Mouse (Mus musculus) spleen, adult 2 months (tissue): ENCODE results near the gene Irf4. TPM values are rescaled to one million over a fixed set of nuclear protein-coding genes. Genes with fewer than 3 reads are reported as not detected.

Source experiments
- DNase-seq, 2 experiments: peaks; one replicate each; pipeline versions ENCODE4 v3.0.0 to v3.0.0-alpha.2; 2012 to 2021; ENCODE audit warnings: low spot score in 2 of 2, low read depth in 1 of 2
- H3K27ac ChIP-seq: fragments of 200-500 bp; 2 replicates; pipeline ENCODE4 v1.5.1; 2012; ENCODE audit warnings: low read length, inconsistent platforms; ENCODE audit not compliant: insufficient read depth
- H3K27me3 ChIP-seq: fragments of 200-500 bp; 2 replicates; pipeline ENCODE4 v1.6.1; 2012; ENCODE audit warnings: mild to moderate bottlenecking, moderate library complexity, low read length, inconsistent platforms; ENCODE audit not compliant: control insufficient read depth, insufficient read depth
- H3K36me3 ChIP-seq: fragments of 200-500 bp; 2 replicates; pipeline ENCODE4 v1.6.1; 2012; ENCODE audit warnings: mild to moderate bottlenecking, low read length, inconsistent platforms; ENCODE audit not compliant: control insufficient read depth, insufficient read depth
- H3K4me1 ChIP-seq: fragments of 200-500 bp; 2 replicates; pipeline ENCODE4 v1.6.1; 2011; ENCODE audit warnings: inconsistent platforms; ENCODE audit not compliant: control insufficient read depth, insufficient read depth, insufficient read length
- H3K4me3 ChIP-seq: fragments of 200-500 bp; 2 replicates; pipeline ENCODE4 v1.5.1; 2011; ENCODE audit warnings: mild to moderate bottlenecking, inconsistent platforms; ENCODE audit not compliant: insufficient read depth, insufficient read length; ENCODE audit errors: extremely low read depth
- CTCF ChIP-seq: fragments of 200-500 bp; IDR thresholded peaks from 2 replicates; pipeline ENCODE4 v1.5.1; 2011; ENCODE audit warnings: mild to moderate bottlenecking, inconsistent platforms; ENCODE audit not compliant: insufficient read depth, insufficient read length, insufficient replicate concordance; ENCODE audit errors: extremely low read depth
- POLR2A ChIP-seq: fragments of 200-500 bp; IDR thresholded peaks from 2 replicates; pipeline ENCODE4 v1.6.1; 2011; ENCODE audit warnings: low read depth, low read length, inconsistent platforms
- WGBS: fragments of 180-500 bp; shearing (Covaris S2); methylation state at CpG from one replicate; pipeline ENCODE4 v1.1.7; 2018; 5-methylcytosine and 5-hydroxymethylcytosine counted together
- polyA plus RNA-seq: library from polyadenylated mRNA; depleted of rRNA; stranded (reverse); fragments of >200 nt; gene quantifications from 2 replicates; pipeline ENCODE4 v1.2.3, GENCODE M21; 2012

The Irf4 gene
- polyA plus RNA-seq, 1 experiment, result 16.2 TPM

DNA sequence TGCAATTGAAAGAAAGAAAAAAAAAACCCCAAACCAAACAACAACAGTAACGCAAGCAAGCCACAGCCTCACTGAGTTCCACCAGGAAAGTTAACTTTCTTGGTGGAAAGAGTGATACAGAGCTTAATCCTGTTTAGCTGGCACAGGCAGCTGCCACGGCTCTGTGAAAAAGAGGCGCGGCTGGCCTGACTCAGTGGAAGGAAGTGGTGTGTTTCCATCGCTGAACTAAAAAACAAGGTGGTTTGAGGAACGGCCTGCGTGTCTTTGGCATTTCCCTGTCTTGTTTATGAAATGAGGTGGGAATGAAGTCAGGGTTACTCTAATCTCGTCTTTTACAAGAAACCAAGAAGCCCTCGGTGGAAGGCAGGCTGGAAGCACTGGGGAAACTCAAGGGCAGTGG is 43.3 kb downstream of the Irf4 start:
- no peaks in the 10 kb centered on the region for H3K27me3 ChIP-seq
- peaks cover 14% of the 10 kb centered on the region; the same call in 1 of the 2 replicates for H3K4me1 ChIP-seq
- DNase-seq, result peak; percentile 64 to 68
- H3K36me3 ChIP-seq, result no peaks in the 10 kb centered on the region
- H3K27ac ChIP-seq, result no peak overlapping the region
- no peak overlapping the region for H3K4me3 ChIP-seq
- 9% methylated on average over 9 of the region's 9 CpGs for WGBS
- TF ChIP-seq POLR2A, result no peak

DNA sequence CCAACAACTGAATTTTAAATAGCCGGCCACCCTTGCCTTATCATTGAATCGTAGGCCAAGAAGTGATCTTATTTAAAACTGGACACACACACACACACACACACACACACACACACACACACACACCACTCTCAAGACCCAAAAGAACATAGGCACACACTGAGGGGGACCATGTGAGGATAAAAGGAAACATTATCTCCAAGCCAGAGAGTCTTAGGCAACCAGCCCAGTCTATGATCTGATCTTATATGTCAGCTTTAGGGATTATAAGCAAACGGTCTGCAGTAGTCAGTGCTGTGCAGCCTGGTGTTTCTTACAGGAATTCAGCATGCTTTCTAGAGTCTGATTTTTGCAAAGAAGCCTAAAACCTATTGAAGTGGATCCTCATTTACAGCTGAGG is 43.7 kb downstream of the Irf4 start:
- Histone ChIP-seq H3K4me3 (no peak overlapping the region), H3K27me3 (no peaks in the 10 kb centered on the region), H3K27ac (no peak overlapping the region), H3K36me3 (no peaks in the 10 kb centered on the region), H3K4me1 (peaks cover 14% of the 10 kb centered on the region; the same call in 1 of the 2 replicates)
- no peak for DNase-seq
- 51% methylated on average over 3 of the region's 3 CpGs for WGBS
- TF ChIP-seq CTCF, result no peak
- no peak for TF ChIP-seq POLR2A

DNA sequence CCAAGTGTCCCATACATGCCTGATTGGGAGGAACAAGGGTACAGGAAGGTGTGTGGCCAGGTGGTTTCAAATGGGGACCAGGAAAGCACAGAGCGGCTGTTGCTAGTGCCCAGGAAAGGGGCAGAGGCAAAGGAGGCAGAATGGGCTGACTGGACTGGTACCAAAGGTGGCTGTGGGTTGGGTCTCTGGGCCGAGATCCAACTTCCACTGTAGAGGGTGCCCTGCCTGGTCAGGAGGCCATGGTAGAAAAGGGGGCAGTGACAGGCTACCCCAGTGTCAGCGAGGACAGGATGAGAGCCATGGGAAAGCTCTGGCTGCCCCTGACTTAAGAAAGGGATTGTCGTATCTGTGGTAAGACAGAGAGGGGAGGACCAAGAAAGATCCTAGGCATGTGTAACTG is 44.2 kb downstream of the Irf4 start:
- Histone ChIP-seq H3K4me3 (no peak overlapping the region), H3K27ac (no peak overlapping the region), H3K27me3 (no peaks in the 10 kb centered on the region), H3K4me1 (peaks cover 12% of the 10 kb centered on the region; the same call in 1 of the 2 replicates), H3K36me3 (no peaks in the 10 kb centered on the region)
- no peak for DNase-seq
- 86% methylated on average over 4 of the region's 4 CpGs for WGBS
- TF ChIP-seq POLR2A (no peak), CTCF (no peak)

DNA sequence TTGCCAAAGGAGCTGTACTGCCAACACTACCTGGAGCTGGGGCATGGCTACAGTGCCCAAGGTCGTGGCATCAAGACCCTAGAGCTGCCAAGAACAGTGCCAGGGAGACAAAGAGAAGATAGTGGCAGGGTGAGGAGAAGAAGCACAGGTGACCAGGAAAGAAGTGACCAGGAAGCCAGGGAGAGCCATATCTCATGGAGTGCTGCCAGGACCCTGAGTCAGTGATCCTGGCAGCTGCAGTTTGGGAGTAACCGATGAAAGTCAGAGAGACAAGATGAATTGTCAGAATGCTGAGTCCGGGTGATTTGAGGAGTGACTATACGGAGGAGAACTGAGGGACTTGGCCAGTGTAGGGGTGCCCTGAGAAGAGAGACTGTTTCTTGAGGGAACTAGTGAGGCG is 44.6 kb downstream of the Irf4 start:
- Histone ChIP-seq H3K27me3 (no peaks in the 10 kb centered on the region), H3K4me3 (no peak overlapping the region), H3K27ac (no peak overlapping the region), H3K36me3 (no peaks in the 10 kb centered on the region), H3K4me1 (peaks cover 9% of the 10 kb centered on the region; the same call in 1 of the 2 replicates)
- WGBS, result 81% methylated on average over 5 of the region's 5 CpGs
- no peak for DNase-seq
- TF ChIP-seq POLR2A (no peak), CTCF (no peak)

DNA sequence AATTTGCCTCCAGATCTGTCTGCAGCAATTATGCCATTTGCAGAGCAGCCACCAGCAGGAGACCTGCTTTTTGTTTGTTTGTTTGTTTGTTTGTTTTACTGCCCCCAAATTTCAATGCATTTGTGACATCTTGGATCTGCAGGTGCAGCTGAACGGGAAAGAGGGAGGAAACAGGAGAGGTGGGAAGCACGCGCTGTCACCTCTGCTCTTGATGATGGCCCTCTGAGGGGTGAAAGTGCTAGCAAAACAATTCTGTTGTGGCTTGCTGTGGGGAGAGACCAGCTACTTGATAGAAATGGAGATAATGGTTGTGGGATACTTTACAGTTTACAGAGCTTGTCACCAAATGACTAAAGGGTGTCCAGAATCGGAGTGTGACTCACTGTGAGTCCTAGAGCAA is 46.9 kb downstream of the Irf4 start:
- Histone ChIP-seq H3K4me3 (no peak overlapping the region), H3K27ac (no peak overlapping the region), H3K27me3 (no peaks in the 10 kb centered on the region), H3K36me3 (no peaks in the 10 kb centered on the region), H3K4me1 (peaks cover 9% of the 10 kb centered on the region; the same call in 1 of the 2 replicates)
- no peak for TF ChIP-seq CTCF
- TF ChIP-seq POLR2A, result no peak
- DNase-seq, result no peak
- 85% methylated on average over 4 of the region's 4 CpGs for WGBS

DNA sequence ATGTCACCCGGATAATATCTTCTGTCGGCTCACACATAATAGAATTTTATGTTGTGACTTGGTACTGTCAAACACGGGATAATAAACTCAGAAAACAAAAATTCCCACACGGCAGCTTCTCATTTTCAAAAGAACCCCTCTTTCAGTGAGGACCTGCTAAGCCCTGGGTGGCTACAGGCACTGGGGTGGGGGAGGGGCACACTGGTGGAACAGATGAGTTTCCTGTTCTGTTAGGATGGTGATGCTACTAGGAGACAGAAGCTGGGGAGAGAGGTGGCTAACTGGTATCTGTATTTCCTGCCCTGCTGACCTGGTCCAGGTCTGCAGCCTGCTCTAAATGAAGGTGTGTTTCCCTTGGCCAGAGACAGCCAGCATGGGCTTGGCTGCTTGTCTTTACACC is 52.9 kb downstream of the Irf4 start:
- no peaks in the 10 kb centered on the region for H3K4me1 ChIP-seq
- H3K27me3 ChIP-seq, result no peaks in the 10 kb centered on the region; the same call in 1 of the 2 replicates
- H3K36me3 ChIP-seq, result no peaks in the 10 kb centered on the region
- no peak for DNase-seq
- 77% methylated on average over 4 of the region's 4 CpGs for WGBS
- H3K4me3 ChIP-seq, result no peak overlapping the region
- H3K27ac ChIP-seq, result no peak overlapping the region
- TF ChIP-seq POLR2A (no peak), CTCF (no peak)

DNA sequence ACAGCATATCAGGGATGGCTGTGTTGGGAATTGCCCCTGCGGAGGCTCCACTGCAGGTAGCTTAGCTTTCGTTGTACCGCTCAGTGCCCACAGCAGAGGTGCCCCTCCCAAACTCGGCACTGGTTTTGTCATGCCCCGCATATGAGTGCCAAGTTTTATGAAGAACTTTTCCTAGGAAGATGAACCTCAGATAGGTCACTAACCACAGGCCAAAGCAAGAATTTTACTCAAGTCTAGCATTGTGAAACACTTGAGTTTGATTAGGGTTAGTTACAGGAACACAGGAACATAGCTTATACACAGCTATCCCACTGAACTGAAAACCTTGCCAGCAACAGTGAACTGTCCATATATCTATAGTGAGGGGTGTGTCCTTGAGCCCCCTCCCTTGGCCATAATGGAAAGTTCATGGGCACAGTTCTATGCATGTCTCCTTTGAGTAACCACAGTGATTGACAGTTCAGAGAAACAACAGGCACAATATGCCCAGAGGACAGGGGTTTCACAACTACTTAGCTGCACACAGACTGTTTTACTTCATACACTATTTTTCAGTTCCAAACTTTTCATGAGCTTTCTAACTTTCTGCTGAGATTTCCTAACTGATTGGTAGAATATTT is 53.4 kb downstream of the Irf4 start:
- no peak for TF ChIP-seq POLR2A
- TF ChIP-seq CTCF, result no peak
- DNase-seq, result no peak
- H3K4me3 ChIP-seq, result no peak overlapping the region
- no peaks in the 10 kb centered on the region for H3K4me1 ChIP-seq
- no peaks in the 10 kb centered on the region; the same call in 1 of the 2 replicates for H3K27me3 ChIP-seq
- 88% methylated on average over 5 of the region's 5 CpGs for WGBS
- no peaks in the 10 kb centered on the region for H3K36me3 ChIP-seq
- no peak overlapping the region for H3K27ac ChIP-seq
